Mouse (Mus musculus) cerebellum, adult 2 months (tissue): ENCODE measurements around the gene Tnp2.

ENCODE experiments used
- CTCF ChIP-seq: fragments of 200-500 bp; IDR thresholded peaks from 2 replicates; pipeline ENCODE4 v1.5.1; 2011; ENCODE audit warnings: low read depth, mild to moderate bottlenecking, control low read depth, low read length, moderate library complexity, borderline replicate concordance; ENCODE audit not compliant: insufficient read depth
- POLR2A ChIP-seq: fragments of 200-500 bp; IDR thresholded peaks from 2 replicates; pipeline ENCODE4 v1.6.1; 2011; ENCODE audit warnings: low read length, control low read depth, borderline replicate concordance; ENCODE audit not compliant: insufficient read depth

DNA sequence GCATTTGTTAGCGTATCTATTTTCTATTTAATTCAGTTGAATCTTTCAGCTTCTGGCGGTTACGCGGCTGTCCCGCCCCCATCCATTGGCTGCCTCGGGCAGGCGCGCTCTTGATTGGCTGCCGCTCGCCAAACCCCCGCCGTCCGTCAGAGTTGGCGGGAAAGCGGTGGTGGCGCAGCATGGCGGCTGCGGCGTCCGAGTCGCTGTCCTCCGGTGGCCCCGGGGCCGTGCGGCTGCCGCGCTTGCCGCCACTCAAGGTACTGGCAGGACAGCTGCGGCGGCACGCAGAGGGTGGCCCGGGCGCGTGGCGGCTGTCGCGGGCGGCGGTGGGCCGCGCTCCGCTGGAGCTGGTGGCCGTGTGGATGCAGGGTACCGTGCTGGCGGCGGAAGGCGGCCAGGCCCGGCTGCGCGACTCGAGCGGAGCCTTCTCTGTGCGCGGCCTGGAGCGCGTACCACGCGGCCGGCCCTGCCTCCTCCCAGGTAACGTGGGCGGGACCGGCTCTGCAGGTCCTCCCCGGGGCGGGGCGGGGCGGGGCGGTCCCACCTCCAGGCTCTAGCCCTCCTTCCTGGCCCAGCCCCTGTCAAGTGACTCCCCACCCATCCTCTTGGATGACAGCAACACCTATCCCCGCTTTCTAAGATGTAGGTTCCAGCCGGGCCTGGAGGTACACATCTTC lies 46.6 kb upstream of the Tnp2 start, which contains the start of gene Rmi2:
- TF ChIP-seq CTCF (no peak), POLR2A (0 out of 2 replicates have a peak, but pooled peaks have one; percentile 8)
